Mouse (Mus musculus): ENCODE measurements around the gene Zic2. TPM values are rescaled to one million over a fixed set of nuclear protein-coding genes. Genes with fewer than 3 reads are reported as not detected.
"Not testable (repeated sequence)": the region's sequence is repeated elsewhere in the genome, so short reads cannot be mapped to it uniquely, and the experiment has no call there.

The Zic2 gene
- polyA plus RNA-seq, 1 experiment from 2014 or later: 2.1 TPM

GRCm38 (mm10) chr14:122454901-122455561, 20.2 kb upstream of the Zic2 start:
- no peaks in the 10 kb centered on the region for H3K36me3 ChIP-seq (replicated peaks; ENCODE audit: control insufficient read depth, insufficient read depth, low read depth, low read length)
- no peak overlapping the region for H3K27ac ChIP-seq (replicated peaks; ENCODE audit: low read depth, low read length)
- H3K9ac ChIP-seq (replicated peaks; ENCODE audit: low read length): no peak overlapping the region
- ATAC-seq (replicated peaks; ENCODE audit: insufficient number of reproducible peaks, low FRiP score, low TSS enrichment, low read depth) (no peak), DNase-seq (ENCODE audit: low spot score) (no peak)
- H3K9me3 ChIP-seq (replicated peaks; ENCODE audit: control insufficient read depth, low read length): no peaks in the 10 kb centered on the region
- peaks cover 33% of the 10 kb centered on the region for H3K27me3 ChIP-seq (ENCODE audit: control insufficient read depth, insufficient read depth, low read length)
- no peak overlapping the region for H3K4me2 ChIP-seq (ENCODE audit: low read depth, low read length)
- peaks cover 6% of the 10 kb centered on the region for H3K4me1 ChIP-seq (ENCODE audit: control insufficient read depth, insufficient read depth, low read length)
- no peak overlapping the region for H3K4me3 ChIP-seq (ENCODE audit: low read depth, low read length)
- 44% methylated on average over 10 of the region's 10 CpGs for WGBS

- peaks cover 28% of the 10 kb centered on the region for H3K27me3 ChIP-seq (ENCODE audit: control insufficient read depth, insufficient read depth, low read length)
- no peak for DNase-seq (ENCODE audit: low spot score)
- H3K9ac ChIP-seq (replicated peaks; ENCODE audit: low read length): no peak overlapping the region
- 61% methylated on average over 4 of the region's 4 CpGs for WGBS
- ATAC-seq (replicated peaks; ENCODE audit: insufficient number of reproducible peaks, low FRiP score, low TSS enrichment, low read depth): no peak
- H3K4me1 ChIP-seq (ENCODE audit: control insufficient read depth, insufficient read depth, low read length): peaks cover 6% of the 10 kb centered on the region
- H3K36me3 ChIP-seq (replicated peaks; ENCODE audit: control insufficient read depth, insufficient read depth, low read depth, low read length): no peaks in the 10 kb centered on the region
- no peaks in the 10 kb centered on the region for H3K9me3 ChIP-seq (replicated peaks; ENCODE audit: control insufficient read depth, low read length)
- no peak overlapping the region for H3K4me3 ChIP-seq (ENCODE audit: low read depth, low read length)
- H3K4me2 ChIP-seq (ENCODE audit: low read depth, low read length): no peak overlapping the region
- no peak overlapping the region for H3K27ac ChIP-seq (replicated peaks; ENCODE audit: low read depth, low read length)
These were observed 19.7 kb upstream of the Zic2 start for GRCm38 (mm10) chr14:122455562-122455958.

GRCm38 (mm10) chr14:122459332-122459731, 15.9 kb upstream of the Zic2 start:
- not testable (repeated sequence) for H3K4me3 ChIP-seq (ENCODE audit: low read depth, low read length); H3K4me2 ChIP-seq (ENCODE audit: low read depth, low read length); H3K4me1 ChIP-seq (ENCODE audit: control insufficient read depth, insufficient read depth, low read length); ATAC-seq (replicated peaks; ENCODE audit: insufficient number of reproducible peaks, low FRiP score, low TSS enrichment, low read depth); H3K9me3 ChIP-seq (replicated peaks; ENCODE audit: control insufficient read depth, low read length); DNase-seq (ENCODE audit: low spot score); H3K27ac ChIP-seq (replicated peaks; ENCODE audit: low read depth, low read length); H3K9ac ChIP-seq (replicated peaks; ENCODE audit: low read length); H3K36me3 ChIP-seq (replicated peaks; ENCODE audit: control insufficient read depth, insufficient read depth, low read depth, low read length)
- peaks cover 34% of the 10 kb centered on the region for H3K27me3 ChIP-seq (ENCODE audit: control insufficient read depth, insufficient read depth, low read length)
- 85% methylated on average over 8 of the region's 12 CpGs for WGBS

- no peak overlapping the region for H3K27ac ChIP-seq (replicated peaks; ENCODE audit: low read depth, low read length)
- H3K4me2 ChIP-seq (ENCODE audit: low read depth, low read length): no peak overlapping the region
- no peak for DNase-seq (ENCODE audit: low spot score)
- no peak overlapping the region for H3K9ac ChIP-seq (replicated peaks; ENCODE audit: low read length)
- WGBS: 85% methylated on average over 1 of the region's 1 CpGs
- no peak overlapping the region for H3K4me3 ChIP-seq (ENCODE audit: low read depth, low read length)
- ATAC-seq (replicated peaks; ENCODE audit: insufficient number of reproducible peaks, low FRiP score, low TSS enrichment, low read depth): no peak
- no peaks in the 10 kb centered on the region for H3K36me3 ChIP-seq (replicated peaks; ENCODE audit: control insufficient read depth, insufficient read depth, low read depth, low read length)
- no peaks in the 10 kb centered on the region for H3K9me3 ChIP-seq (replicated peaks; ENCODE audit: control insufficient read depth, low read length)
- peaks cover 8% of the 10 kb centered on the region for H3K4me1 ChIP-seq (ENCODE audit: control insufficient read depth, insufficient read depth, low read length)
- peaks cover 36% of the 10 kb centered on the region for H3K27me3 ChIP-seq (ENCODE audit: control insufficient read depth, insufficient read depth, low read length)
These were observed 15.5 kb upstream of the Zic2 start for GRCm38 (mm10) chr14:122459776-122460175.

GRCm38 (mm10) chr14:122460226-122460625, 15.0 kb upstream of the Zic2 start:
- ATAC-seq (replicated peaks; ENCODE audit: insufficient number of reproducible peaks, low FRiP score, low TSS enrichment, low read depth): no peak

GRCm38 (mm10) chr14:122461500-122461899, 13.7 kb upstream of the Zic2 start:
- H3K27me3 ChIP-seq (ENCODE audit: control insufficient read depth, insufficient read depth, low read length): peaks cover 47% of the 10 kb centered on the region
- no peak for DNase-seq (ENCODE audit: low spot score)
- no peak overlapping the region for H3K9ac ChIP-seq (replicated peaks; ENCODE audit: low read length)
- H3K4me3 ChIP-seq (ENCODE audit: low read depth, low read length): no peak overlapping the region; the same call in 1 of the 2 replicates
- H3K36me3 ChIP-seq (replicated peaks; ENCODE audit: control insufficient read depth, insufficient read depth, low read depth, low read length): no peaks in the 10 kb centered on the region
- WGBS: 34% methylated on average over 3 of the region's 3 CpGs
- H3K9me3 ChIP-seq (replicated peaks; ENCODE audit: control insufficient read depth, low read length): no peaks in the 10 kb centered on the region
- H3K4me1 ChIP-seq (ENCODE audit: control insufficient read depth, insufficient read depth, low read length): peaks cover 11% of the 10 kb centered on the region
- no peak for ATAC-seq (replicated peaks; ENCODE audit: insufficient number of reproducible peaks, low FRiP score, low TSS enrichment, low read depth)
- H3K4me2 ChIP-seq (ENCODE audit: low read depth, low read length): no peak overlapping the region
- H3K27ac ChIP-seq (replicated peaks; ENCODE audit: low read depth, low read length): no peak overlapping the region

More at GRCm38 (mm10) chr14:122460226-122460625, 15.0 kb upstream of the Zic2 start:
- Histone ChIP-seq H3K9me3 (replicated peaks; ENCODE audit: control insufficient read depth, low read length) (no peaks in the 10 kb centered on the region), H3K9ac (replicated peaks; ENCODE audit: low read length) (no peak overlapping the region), H3K27ac (replicated peaks; ENCODE audit: low read depth, low read length) (no peak overlapping the region), H3K4me1 (ENCODE audit: control insufficient read depth, insufficient read depth, low read length) (peaks cover 11% of the 10 kb centered on the region), H3K4me3 (ENCODE audit: low read depth, low read length) (no peak overlapping the region), H3K4me2 (ENCODE audit: low read depth, low read length) (no peak overlapping the region), H3K27me3 (ENCODE audit: control insufficient read depth, insufficient read depth, low read length) (peaks cover 41% of the 10 kb centered on the region), H3K36me3 (replicated peaks; ENCODE audit: control insufficient read depth, insufficient read depth, low read depth, low read length) (no peaks in the 10 kb centered on the region)
- DNase-seq (ENCODE audit: low spot score): no peak
- 49% methylated on average over 5 of the region's 5 CpGs for WGBS

- Histone ChIP-seq H3K4me2 (ENCODE audit: low read depth, low read length) (no peak overlapping the region; the same call in 1 of the 2 replicates), H3K9ac (replicated peaks; ENCODE audit: low read length) (no peak overlapping the region), H3K4me1 (ENCODE audit: control insufficient read depth, insufficient read depth, low read length) (peaks cover 11% of the 10 kb centered on the region), H3K9me3 (replicated peaks; ENCODE audit: control insufficient read depth, low read length) (no peaks in the 10 kb centered on the region), H3K27me3 (ENCODE audit: control insufficient read depth, insufficient read depth, low read length) (peaks cover 52% of the 10 kb centered on the region), H3K4me3 (ENCODE audit: low read depth, low read length) (peak overlapping the region; percentile 54), H3K36me3 (replicated peaks; ENCODE audit: control insufficient read depth, insufficient read depth, low read depth, low read length) (no peaks in the 10 kb centered on the region), H3K27ac (replicated peaks; ENCODE audit: low read depth, low read length) (no peak overlapping the region)
- ATAC-seq (replicated peaks; ENCODE audit: insufficient number of reproducible peaks, low FRiP score, low TSS enrichment, low read depth): no peak
- WGBS: 8% methylated on average over 9 of the region's 9 CpGs
- no peak for DNase-seq (ENCODE audit: low spot score)
These were observed 13.3 kb upstream of the Zic2 start for GRCm38 (mm10) chr14:122461966-122462365.

GRCm38 (mm10) chr14:122462689-122463079, 12.6 kb upstream of the Zic2 start:
- Histone ChIP-seq H3K27me3 (ENCODE audit: control insufficient read depth, insufficient read depth, low read length) (peaks cover 55% of the 10 kb centered on the region), H3K4me3 (ENCODE audit: low read depth, low read length) (peak overlapping the region; percentile 54), H3K4me2 (ENCODE audit: low read depth, low read length) (no peak overlapping the region), H3K9ac (replicated peaks; ENCODE audit: low read length) (peak overlapping the region; percentile 48), H3K27ac (replicated peaks; ENCODE audit: low read depth, low read length) (no peak overlapping the region), H3K4me1 (ENCODE audit: control insufficient read depth, insufficient read depth, low read length) (peaks cover 11% of the 10 kb centered on the region), H3K9me3 (replicated peaks; ENCODE audit: control insufficient read depth, low read length) (no peaks in the 10 kb centered on the region), H3K36me3 (replicated peaks; ENCODE audit: control insufficient read depth, insufficient read depth, low read depth, low read length) (no peaks in the 10 kb centered on the region)
- ATAC-seq (replicated peaks; ENCODE audit: insufficient number of reproducible peaks, low FRiP score, low TSS enrichment, low read depth) (no peak), DNase-seq (ENCODE audit: low spot score) (peak; percentile 15)
- WGBS: 5% methylated on average over 17 of the region's 17 CpGs

All from embryonic facial prominence, embryonic 11.5 days (tissue).